Mouse (Mus musculus) ES-E14 (cell line): Measurements from ENCODE around the gene Mllt10.

Experiments used
- HCFC1 ChIP-seq: IDR thresholded peaks from 2 replicates; pipeline ENCODE4 v1.6.1; 2012; ENCODE audit warnings: low read length, inconsistent platforms, borderline replicate concordance; ENCODE audit not compliant: insufficient read depth
- MAFK ChIP-seq: IDR thresholded peaks from 2 replicates; pipeline ENCODE4 v1.6.1; 2014; ENCODE audit warnings: mild to moderate bottlenecking, low read depth, low read length, inconsistent platforms; ENCODE audit not compliant: insufficient read depth
- ZC3H11A ChIP-seq: IDR thresholded peaks from 2 replicates; pipeline ENCODE4 v1.6.1; 2012; ENCODE audit warnings: low read depth, mild to moderate bottlenecking, inconsistent platforms, low read length, borderline replicate concordance

GRCm38 (mm10) chr2:18058146-18058708, 3.2 kb downstream of the Mllt10 start:
- TF ChIP-seq HCFC1 (no peak), MAFK (no peak), ZC3H11A (no peak)
